Mouse (Mus musculus) kidney, adult 2 months (tissue): ENCODE data around the gene Tsga10ip.

Experiments used
- CTCF ChIP-seq: fragments of 200-500 bp; conservative IDR thresholded peaks from 2 replicates; pipeline ENCODE4 v1.5.1; 2011; ENCODE audit warnings: low read depth, mild to moderate bottlenecking, control low read depth, low read length, moderate library complexity, mixed read lengths; ENCODE audit not compliant: insufficient read depth, insufficient read length
- POLR2A ChIP-seq: fragments of 200-500 bp; IDR thresholded peaks from one replicate; pipeline ENCODE4 v1.6.1; 2011; ENCODE audit warnings: low read depth, low read length, control low read depth

DNA sequence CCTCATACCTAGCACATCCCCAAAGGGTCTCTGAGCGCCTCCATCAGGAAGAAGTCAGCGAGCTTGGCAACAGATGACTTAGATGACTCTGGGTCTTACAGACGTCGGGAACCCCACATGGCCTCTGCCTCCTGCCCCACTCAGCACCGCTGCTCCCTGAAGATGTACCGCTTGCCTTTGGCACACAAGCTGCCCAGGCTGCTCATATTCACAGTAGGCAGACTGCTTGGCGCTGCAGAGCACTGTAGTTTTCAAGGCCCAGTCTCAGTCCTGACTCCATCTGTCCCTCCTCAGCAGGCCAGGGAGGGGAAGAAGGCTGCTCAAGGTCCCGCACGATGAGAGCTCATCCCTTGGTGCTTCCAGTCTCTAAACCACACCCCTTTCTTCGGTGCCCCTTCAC is 19.9 kb upstream of the Tsga10ip start:
- TF ChIP-seq CTCF: no peak
- TF ChIP-seq POLR2A: no peak
